Mouse (Mus musculus) right cerebral cortex, postnatal 4 days (tissue): Measurements from ENCODE around the gene Perp.

ENCODE experiments used
- DNase-seq: peaks from one replicate; pipeline ENCODE4 v3.0.0-alpha.2; 2022

Gene Perp

DNA sequence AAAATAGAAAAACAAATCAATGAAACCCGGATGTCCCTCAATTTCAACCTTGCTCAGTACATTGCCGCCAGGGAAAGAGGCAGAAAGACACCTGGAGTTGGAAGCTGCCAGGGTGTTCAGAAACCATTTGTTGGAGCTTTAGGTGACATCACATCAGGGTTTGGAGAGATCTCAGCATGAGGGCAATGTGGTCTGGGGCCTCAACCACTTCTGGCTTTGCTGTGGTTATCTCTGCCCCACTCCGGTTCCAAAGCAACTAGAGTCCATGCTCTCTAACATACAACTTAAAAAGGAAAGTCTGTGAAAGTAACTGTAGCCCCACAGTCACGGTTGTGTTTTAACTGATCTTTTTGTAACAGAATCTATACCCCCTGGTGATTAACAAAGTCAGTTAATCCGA lies 19.9 kb downstream of the Perp start:
- no peak for DNase-seq

DNA sequence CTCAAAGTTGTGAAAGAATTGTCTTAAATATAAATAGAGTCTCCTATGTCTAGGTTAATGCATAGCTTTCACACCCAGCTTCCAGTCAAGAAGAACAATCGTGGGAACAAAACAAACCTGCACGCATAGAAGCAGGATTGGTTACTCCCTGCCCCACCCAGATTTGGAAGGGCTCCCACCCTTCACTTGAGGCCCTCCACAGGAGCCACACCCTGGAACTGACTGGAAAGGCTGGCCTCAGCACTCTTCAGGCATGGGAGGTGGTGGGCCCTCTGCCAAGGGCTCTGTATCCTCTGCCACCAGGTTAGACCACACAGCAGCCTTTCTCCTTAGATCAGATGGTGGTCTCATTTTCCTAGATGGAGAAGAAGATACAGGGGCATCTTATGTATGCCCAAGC lies 26.2 kb downstream of the Perp start:
- no peak for DNase-seq

DNA sequence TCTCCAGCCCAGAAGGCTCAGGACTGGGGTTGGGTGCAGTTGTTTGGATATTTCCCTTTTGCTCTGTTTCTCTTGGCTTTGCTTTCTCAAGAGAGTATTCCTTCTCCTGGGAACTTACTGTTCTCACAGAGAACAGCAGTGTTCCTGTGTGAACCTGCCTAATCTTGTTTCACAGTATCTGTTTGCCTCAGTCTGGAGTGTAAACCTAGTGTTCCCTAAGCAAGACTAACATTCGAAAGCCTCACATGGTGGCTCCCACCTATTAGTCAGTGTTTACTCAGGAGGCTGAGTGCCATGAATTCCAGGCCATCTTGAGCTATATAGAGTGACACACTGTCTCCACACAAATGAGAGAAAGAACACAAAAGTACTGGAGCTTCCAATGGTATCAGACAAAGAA lies 31.4 kb downstream of the Perp start:
- DNase-seq: no peak

DNA sequence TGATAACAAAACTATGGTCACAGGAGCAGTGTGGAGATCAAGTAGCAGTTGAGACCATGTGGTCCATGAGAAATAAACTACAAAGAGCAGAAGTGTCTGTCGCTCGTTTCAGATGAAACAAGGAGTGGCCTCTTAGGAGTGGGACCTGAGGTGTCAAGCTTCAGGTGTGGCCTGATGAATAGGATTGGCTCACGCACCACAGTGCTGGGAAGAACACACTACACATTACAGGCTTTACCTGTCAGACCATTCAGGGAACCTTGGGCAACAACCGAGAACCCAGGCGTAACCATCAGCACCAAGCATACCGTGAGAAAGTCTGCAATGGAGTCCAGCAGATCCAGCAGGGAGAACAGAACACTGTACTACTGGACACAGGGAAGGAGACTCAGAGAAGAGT lies 33.3 kb downstream of the Perp start:
- DNase-seq: no peak

DNA sequence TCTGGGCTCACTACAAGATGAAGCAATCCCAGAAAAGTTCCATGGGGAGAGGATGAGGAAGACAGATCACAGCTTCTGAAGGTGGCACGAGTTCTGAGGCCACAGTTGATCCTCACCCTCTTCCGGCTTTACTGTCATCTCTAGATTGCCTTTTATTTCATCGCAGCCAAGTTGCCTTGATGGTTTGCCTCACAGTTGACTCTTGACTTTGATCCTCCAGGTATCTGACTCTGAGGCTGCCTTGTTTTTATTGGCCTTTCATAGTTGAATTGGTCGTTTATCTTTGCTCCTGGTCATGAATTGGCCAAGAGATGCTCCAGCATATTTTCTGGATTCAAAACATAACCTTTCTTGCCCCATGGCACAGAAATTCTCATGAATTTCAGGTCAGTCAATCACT lies 34.3 kb downstream of the Perp start:
- DNase-seq: no peak

DNA sequence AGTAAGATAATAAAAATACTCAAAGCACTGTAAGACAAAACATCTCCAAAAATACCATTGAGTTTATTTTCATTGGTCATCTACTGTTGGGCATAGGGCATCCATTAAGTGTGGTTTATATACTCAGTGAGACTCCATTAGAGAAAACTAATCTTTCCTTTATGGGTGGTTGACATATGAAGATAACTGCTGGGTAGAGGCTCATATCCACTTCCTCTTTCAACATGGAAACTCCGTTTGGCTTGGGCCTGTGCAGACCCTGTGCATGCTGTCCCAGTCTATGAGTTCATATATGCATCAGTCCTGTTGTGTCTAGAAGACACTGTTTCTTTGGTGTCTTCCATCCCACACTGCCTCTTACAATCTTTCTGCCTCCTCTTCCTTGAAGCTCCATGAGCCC lies 34.9 kb downstream of the Perp start:
- no peak for DNase-seq

DNA sequence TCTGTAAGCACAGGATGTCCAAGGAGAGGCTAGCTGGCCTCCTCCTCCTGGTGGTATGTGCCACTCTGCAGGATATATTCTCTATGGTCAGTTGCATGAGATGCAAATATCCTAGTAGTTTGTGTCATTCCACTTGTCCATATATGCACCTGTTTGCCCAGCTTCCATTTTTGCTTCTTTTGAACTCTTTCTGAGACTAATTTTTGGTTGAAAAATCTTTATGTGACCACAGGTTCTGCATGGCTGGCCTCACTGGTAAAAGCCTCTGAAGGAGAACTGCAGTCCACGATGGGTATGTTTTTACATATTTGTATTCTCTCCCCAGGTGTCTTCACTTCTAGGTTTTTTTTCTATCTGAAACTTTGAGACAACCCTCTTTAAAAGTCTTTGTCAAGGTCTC lies 37.4 kb downstream of the Perp start:
- DNase-seq: no peak

DNA sequence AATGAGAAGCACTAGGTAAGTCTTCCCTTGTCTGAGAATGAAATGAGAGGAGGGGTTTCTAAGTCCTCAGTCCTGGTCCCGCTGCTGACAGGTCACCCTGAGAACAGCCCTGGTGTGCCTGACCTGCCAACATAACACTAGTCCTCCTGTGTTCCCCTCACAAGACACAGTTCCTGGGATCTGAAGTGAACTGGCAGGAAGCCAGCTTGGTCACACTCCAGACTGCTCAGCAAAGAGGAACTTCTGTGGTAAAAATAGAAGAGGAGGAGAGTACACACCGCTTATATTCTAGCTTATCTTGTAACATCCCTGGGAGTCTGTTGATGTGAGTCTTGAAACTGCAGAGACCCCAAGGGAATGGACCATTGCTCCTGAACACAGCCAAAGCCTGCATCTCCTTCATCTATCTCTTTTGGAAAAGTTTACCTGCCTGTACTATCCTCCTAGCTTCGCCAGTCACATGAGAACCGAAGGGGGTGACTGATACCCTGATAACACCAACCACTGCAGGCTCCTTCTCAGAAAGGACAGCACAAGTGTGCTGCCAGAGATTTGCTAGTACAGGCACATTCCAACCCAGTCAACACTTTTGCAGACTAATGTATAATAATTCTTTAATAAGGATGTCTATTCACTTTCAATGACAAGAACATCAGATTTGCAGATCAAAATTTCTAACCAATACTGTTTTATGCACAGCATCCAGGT lies 42.3 kb downstream of the Perp start:
- peak; percentile 33 for DNase-seq

DNA sequence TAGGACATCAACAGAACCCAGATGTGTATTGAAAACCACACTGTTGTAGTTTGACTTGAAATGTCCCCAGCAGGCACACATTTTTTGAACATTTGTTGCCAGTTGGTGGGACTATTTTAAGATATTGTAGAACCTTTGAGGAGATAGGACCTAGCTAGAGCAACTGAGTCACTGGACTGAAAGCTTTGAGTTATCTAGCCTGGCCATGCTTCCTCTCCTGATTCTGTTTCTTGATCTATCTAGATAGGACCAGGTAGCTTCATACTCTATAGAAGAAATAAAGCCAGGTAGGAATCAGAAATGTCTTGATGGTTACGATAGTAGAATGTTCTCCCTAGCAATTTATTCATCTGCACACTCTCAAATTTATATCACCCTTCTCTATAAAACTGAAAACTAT lies 43.9 kb downstream of the Perp start:
- DNase-seq: no peak

DNA sequence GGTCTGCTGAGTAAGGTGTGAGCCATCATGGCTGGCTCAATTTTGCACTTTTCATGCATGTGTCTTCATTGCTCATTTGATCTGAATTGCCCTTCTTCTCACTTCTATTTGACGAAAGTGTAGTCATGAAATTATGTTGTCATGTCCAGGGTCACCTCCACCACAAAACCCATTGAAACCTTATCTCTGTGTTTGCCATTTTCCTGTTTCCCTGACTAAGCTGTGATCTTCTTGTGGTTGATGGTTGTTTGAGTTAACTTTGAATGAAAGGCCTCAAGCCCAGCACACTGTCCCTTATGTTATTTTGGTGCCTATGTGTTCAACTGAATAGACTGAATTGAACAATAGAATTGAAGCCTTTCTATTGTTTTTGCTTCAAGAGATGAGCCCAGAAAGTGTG lies 44.4 kb downstream of the Perp start:
- DNase-seq: no peak

DNA sequence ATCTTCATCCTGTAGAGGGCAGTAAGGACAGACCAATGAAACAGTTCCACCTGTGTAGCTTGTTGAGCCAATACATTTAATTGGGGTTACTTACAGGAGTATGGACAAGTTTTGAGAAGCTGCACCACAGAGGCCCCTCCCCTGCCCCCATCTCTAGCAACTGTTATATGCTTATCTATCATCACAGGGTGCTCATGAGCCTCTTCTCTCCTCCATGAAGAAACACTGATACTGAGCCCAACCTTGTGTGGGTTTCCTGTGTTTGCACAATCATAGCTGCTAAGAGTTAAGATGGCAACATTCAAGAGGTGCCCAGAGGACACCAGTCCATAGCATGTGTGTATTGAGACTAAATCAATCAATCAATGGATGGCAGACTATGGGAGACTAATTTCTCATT lies 46.3 kb downstream of the Perp start:
- DNase-seq: no peak

DNA sequence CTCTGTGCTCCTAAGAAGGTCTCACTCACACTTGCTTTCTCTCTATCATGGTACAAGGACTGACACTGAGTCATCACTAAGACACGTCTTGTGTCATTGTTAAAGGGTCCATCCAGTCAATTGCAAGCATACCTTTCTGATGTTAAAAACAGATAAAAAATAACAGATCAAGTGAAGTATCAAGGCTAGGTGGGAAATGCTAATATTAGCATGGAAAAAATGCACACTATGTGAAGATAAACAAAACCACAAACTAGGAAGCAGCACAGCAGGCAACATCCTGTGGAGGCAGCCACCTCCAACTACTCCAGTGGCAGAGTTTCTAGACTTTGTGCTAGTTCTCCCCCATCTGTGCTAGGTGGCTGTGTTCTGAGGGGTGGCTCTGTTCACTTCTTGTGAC lies 47.3 kb downstream of the Perp start:
- no peak for DNase-seq

DNA sequence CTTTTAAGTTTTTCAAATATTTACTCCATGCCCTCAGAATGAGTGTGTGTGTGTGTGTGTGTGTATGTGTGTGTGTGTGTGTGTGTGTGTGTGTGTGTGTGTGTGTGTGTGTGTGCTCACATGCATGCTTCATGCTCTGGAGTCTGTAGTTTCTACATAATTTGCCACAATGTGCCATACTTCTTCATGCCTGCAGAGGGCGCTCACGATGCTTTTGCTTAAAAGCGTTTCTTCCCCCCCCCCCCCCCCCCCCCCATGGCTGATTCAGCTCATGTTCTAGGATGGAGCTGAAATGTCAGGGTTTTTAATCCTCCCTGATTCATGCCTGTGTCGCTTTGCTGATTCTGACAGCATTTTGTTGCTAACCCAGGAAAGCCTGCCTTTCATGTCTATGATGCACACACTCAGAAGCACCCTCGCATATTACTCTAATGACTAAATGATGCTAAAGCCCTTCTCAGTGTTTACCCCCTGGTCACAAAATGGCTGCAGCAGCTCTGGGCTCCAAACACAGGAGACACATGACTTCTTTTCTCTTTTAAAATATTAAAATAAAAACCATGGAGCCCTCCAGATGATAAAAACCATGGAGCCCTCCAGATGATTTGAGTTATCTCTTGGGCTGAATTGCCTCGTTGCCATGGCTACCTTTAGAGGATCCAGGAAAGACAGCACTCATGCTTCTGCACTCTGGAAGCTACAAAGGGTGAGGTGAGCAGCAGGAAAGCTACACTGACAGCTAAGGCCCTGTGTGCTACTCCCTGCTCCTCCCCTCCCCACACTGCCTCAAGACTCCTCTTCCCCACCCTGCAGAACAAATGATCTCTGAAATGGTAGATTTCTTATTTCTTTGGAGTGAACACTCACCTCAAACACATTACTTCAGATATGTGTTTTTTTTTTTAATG lies 49.7 kb downstream of the Perp start:
- no peak for DNase-seq

DNA sequence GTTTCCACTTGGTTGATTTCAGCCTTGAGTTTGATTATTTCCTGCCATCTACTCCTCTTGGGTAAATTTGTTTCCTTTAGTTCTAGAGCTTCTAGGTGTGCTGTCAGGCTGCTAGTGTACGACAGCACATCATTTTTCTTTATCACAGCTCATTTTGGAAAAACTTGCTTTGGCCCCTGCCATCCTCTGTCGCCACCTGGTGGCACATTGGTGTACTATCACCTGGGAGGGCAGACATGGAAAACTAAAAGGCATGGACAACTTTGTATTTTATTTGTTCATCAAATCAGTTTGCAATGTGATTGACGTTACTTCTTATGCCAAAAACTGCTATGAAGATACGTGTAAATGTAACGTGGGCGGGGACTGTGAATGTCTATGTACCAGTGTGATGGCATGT lies 59.3 kb downstream of the Perp start:
- DNase-seq: peak; percentile 49
